Mouse (Mus musculus) neural tube, embryonic 13.5 days (tissue): Measurements from ENCODE around the gene Exd2. TPM values are rescaled to one million over a fixed set of nuclear protein-coding genes. Genes with fewer than 3 reads are reported as not detected.

Experiments used
- ATAC-seq: fragments of 200-750 bp; cut with Nextera tagmentation; 2 replicates; pipeline ENCODE4 v1.8.0; 2017; ENCODE audit warnings: low read depth, mild to moderate bottlenecking, moderate TSS enrichment, moderate library complexity
- H3K27ac ChIP-seq: fragments of 300-500 bp; sonication (generic); replicated peaks from 2 replicates; pipeline ENCODE4 v1.5.1; 2015; ENCODE audit warnings: moderate library complexity, mild to moderate bottlenecking, inconsistent platforms
- H3K27me3 ChIP-seq: fragments of 300-500 bp; sonication (generic); 2 replicates; pipeline ENCODE4 v1.6.1; 2015; ENCODE audit warnings: mild to moderate bottlenecking, inconsistent platforms
- H3K36me3 ChIP-seq: fragments of 300-500 bp; sonication (generic); 2 replicates; pipeline ENCODE4 v1.6.1; 2015; ENCODE audit warnings: mild to moderate bottlenecking, inconsistent platforms
- H3K4me1 ChIP-seq: fragments of 300-500 bp; sonication (generic); replicated peaks from 2 replicates; pipeline ENCODE4 v1.6.1; 2015; ENCODE audit warnings: inconsistent platforms
- H3K4me2 ChIP-seq: fragments of 300-500 bp; sonication (generic); 2 replicates; pipeline ENCODE4 v1.6.1; 2015; ENCODE audit warnings: inconsistent platforms, mild to moderate bottlenecking, moderate library complexity
- H3K4me3 ChIP-seq: fragments of 300-500 bp; sonication (generic); 2 replicates; pipeline ENCODE4 v1.5.1; 2015; ENCODE audit warnings: mild to moderate bottlenecking, inconsistent platforms
- H3K9ac ChIP-seq: fragments of 300-500 bp; sonication (generic); 2 replicates; pipeline ENCODE4 v1.6.1; 2015; ENCODE audit warnings: moderate library complexity, mild to moderate bottlenecking, inconsistent platforms
- H3K9me3 ChIP-seq: fragments of 300-500 bp; sonication (generic); 2 replicates; pipeline ENCODE4 v1.6.1; 2016; ENCODE audit warnings: inconsistent platforms
- WGBS: fragments of 180-500 bp; shearing (Covaris S2); methylation state at CpG from one replicate; pipeline ENCODE4 v1.1.7; 2015; 5-methylcytosine and 5-hydroxymethylcytosine counted together
- polyA plus RNA-seq: library from polyadenylated mRNA; unstranded; fragments of >200 nt; fragmentation: Nextera tagmentation; extraction: Ambion mirVana; gene quantifications from 2 replicates; pipeline ENCODE4 v1.2.1, GENCODE M21; 2015

The Exd2 gene
- polyA plus RNA-seq, 1 experiment from 2014 or later = 47.7 TPM

- Histone ChIP-seq H3K27ac (no peak overlapping the region), H3K9me3 (no peaks in the 10 kb centered on the region), H3K4me1 (peaks cover 54% of the 10 kb centered on the region), H3K4me2 (no peak overlapping the region), H3K9ac (no peak overlapping the region), H3K4me3 (no peak overlapping the region), H3K27me3 (no peaks in the 10 kb centered on the region), H3K36me3 (no peaks in the 10 kb centered on the region)
- ATAC-seq = no peak
- WGBS = 72% methylated on average over 2 of the region's 2 CpGs
These were observed 67.2 kb downstream of the Exd2 start for GRCm38 (mm10) chr12:80530052-80530451.

GRCm38 (mm10) chr12:80530630-80531029, 67.7 kb downstream of the Exd2 start:
- H3K4me3 ChIP-seq = no peak overlapping the region
- no peak for ATAC-seq
- H3K9me3 ChIP-seq = no peaks in the 10 kb centered on the region
- H3K4me1 ChIP-seq = peaks cover 48% of the 10 kb centered on the region
- H3K27me3 ChIP-seq = no peaks in the 10 kb centered on the region
- no peak overlapping the region for H3K4me2 ChIP-seq
- H3K36me3 ChIP-seq = no peaks in the 10 kb centered on the region
- no peak overlapping the region for H3K27ac ChIP-seq
- 71% methylated on average over 6 of the region's 6 CpGs for WGBS
- no peak overlapping the region for H3K9ac ChIP-seq

- Histone ChIP-seq H3K9ac (no peak overlapping the region), H3K27ac (no peak overlapping the region), H3K27me3 (no peaks in the 10 kb centered on the region), H3K4me1 (peaks cover 40% of the 10 kb centered on the region), H3K4me3 (no peak overlapping the region), H3K4me2 (no peak overlapping the region), H3K9me3 (no peaks in the 10 kb centered on the region), H3K36me3 (no peaks in the 10 kb centered on the region)
- ATAC-seq = no peak
- 73% methylated on average over 10 of the region's 10 CpGs for WGBS
These were observed 68.7 kb downstream of the Exd2 start for GRCm38 (mm10) chr12:80531585-80531984.

- Histone ChIP-seq H3K36me3 (no peaks in the 10 kb centered on the region), H3K9me3 (no peaks in the 10 kb centered on the region), H3K9ac (no peak overlapping the region), H3K4me1 (peaks cover 20% of the 10 kb centered on the region), H3K4me3 (no peak overlapping the region), H3K4me2 (no peak overlapping the region), H3K27me3 (no peaks in the 10 kb centered on the region), H3K27ac (0 out of 2 replicates have a peak overlapping the region, but pooled peaks have one; percentile 7)
- no peak for ATAC-seq
- WGBS = 56% methylated on average over 2 of the region's 2 CpGs
These were observed 71.0 kb downstream of the Exd2 start for GRCm38 (mm10) chr12:80533876-80534275.

- no peak overlapping the region for H3K27ac ChIP-seq
- H3K9ac ChIP-seq = no peak overlapping the region
- no peaks in the 10 kb centered on the region for H3K27me3 ChIP-seq
- no peak for ATAC-seq
- H3K4me3 ChIP-seq = no peak overlapping the region
- H3K4me2 ChIP-seq = no peak overlapping the region
- peaks cover 13% of the 10 kb centered on the region for H3K4me1 ChIP-seq
- H3K9me3 ChIP-seq = no peaks in the 10 kb centered on the region
- WGBS = 85% methylated on average over 2 of the region's 2 CpGs
- H3K36me3 ChIP-seq = no peaks in the 10 kb centered on the region
These were observed 74.4 kb downstream of the Exd2 start for GRCm38 (mm10) chr12:80537313-80537712.

- no peak overlapping the region for H3K9ac ChIP-seq
- peaks cover 11% of the 10 kb centered on the region for H3K4me1 ChIP-seq
- H3K27ac ChIP-seq = no peak overlapping the region
- H3K4me3 ChIP-seq = no peak overlapping the region
- H3K4me2 ChIP-seq = no peak overlapping the region
- ATAC-seq = no peak
- H3K9me3 ChIP-seq = no peaks in the 10 kb centered on the region
- H3K36me3 ChIP-seq = no peaks in the 10 kb centered on the region
- 59% methylated on average over 6 of the region's 6 CpGs for WGBS
- no peaks in the 10 kb centered on the region for H3K27me3 ChIP-seq
These were observed 75.4 kb downstream of the Exd2 start for GRCm38 (mm10) chr12:80538311-80538710.

GRCm38 (mm10) chr12:80545310-80545709, 82.4 kb downstream of the Exd2 start:
- peaks cover 27% of the 10 kb centered on the region for H3K4me1 ChIP-seq
- 9% methylated on average over 4 of the region's 4 CpGs for WGBS
- ATAC-seq = peak; percentile 54
- peak overlapping the region; percentile 13; the same call in 1 of the 2 replicates for H3K4me2 ChIP-seq
- H3K27ac ChIP-seq = peak overlapping the region; percentile 78
- H3K9me3 ChIP-seq = no peaks in the 10 kb centered on the region
- H3K9ac ChIP-seq = no peak overlapping the region
- H3K27me3 ChIP-seq = no peaks in the 10 kb centered on the region
- H3K36me3 ChIP-seq = no peaks in the 10 kb centered on the region
- H3K4me3 ChIP-seq = no peak overlapping the region

GRCm38 (mm10) chr12:80549646-80550045, 86.8 kb downstream of the Exd2 start:
- Histone ChIP-seq H3K9me3 (no peaks in the 10 kb centered on the region), H3K36me3 (no peaks in the 10 kb centered on the region), H3K27me3 (no peaks in the 10 kb centered on the region), H3K4me3 (no peak overlapping the region), H3K27ac (no peak overlapping the region; the same call in 1 of the 2 replicates), H3K9ac (no peak overlapping the region), H3K4me2 (no peak overlapping the region), H3K4me1 (peaks cover 30% of the 10 kb centered on the region)
- WGBS = 66% methylated on average over 11 of the region's 11 CpGs
- peak; percentile 44; the same call in 1 of the 2 replicates for ATAC-seq

Other genes starting within 250 kb of the Exd2 start
- 8.8 and 10.2 TPM in 2 replicates for gene Actn1, start 202.7 kb upstream of the Exd2 start, polyA plus RNA-seq
- gene Dcaf5, start 26.5 kb upstream of the Exd2 start, polyA plus RNA-seq = 22.8 and 24.2 TPM in 2 replicates
- 27.9 and 28.9 TPM in 2 replicates for gene Galnt16, start 55.2 kb downstream of the Exd2 start, polyA plus RNA-seq
- gene Slc39a9, start 180.8 kb downstream of the Exd2 start, polyA plus RNA-seq = 22.0 and 22.6 TPM in 2 replicates
- gene Erh, start 181.2 kb downstream of the Exd2 start, polyA plus RNA-seq = 296 and 300 TPM in 2 replicates
- gene Plekhd1, start 229.5 kb downstream of the Exd2 start, polyA plus RNA-seq = 7.1 and 7.4 TPM in 2 replicates